Mouse (Mus musculus) MEL (cell line): ENCODE measurements at regions not wholly inside any gene's neighbourhood (a gene's known extent, or its start where the extent isn't known, plus 50 kb on each side); places are given as distances from the start of the nearest gene placed in this dataset.

Experiments used
- CTCF ChIP-seq, 3 experiments: IDR thresholded peaks in 2 of 3; conservative IDR thresholded peaks in 1 of 3; 2 replicates each; pipeline ENCODE4 v1.5.1; 2011 to 2012; ENCODE audit warnings: low read length in 3 of 3, low read depth in 2 of 3, mild to moderate bottlenecking in 2 of 3, improper control_type of control experiment in 1 of 3, inconsistent platforms in 1 of 3, mixed read lengths in 1 of 3, moderate library complexity in 1 of 3; ENCODE audit not compliant: control insufficient read depth in 1 of 3, insufficient read depth in 1 of 3, poor library complexity in 1 of 3, severe bottlenecking in 1 of 3
- E2F4 ChIP-seq: IDR thresholded peaks from 2 replicates; pipeline ENCODE4 v1.6.1; 2011; ENCODE audit warnings: low read depth, low read length, improper control_type of control experiment, borderline replicate concordance
- GATA1 ChIP-seq: IDR thresholded peaks from 2 replicates; pipeline ENCODE4 v1.6.1; 2011; ENCODE audit warnings: low read depth, low read length, improper control_type of control experiment
- KAT2A ChIP-seq: conservative IDR thresholded peaks from 2 replicates; pipeline ENCODE4 v1.6.1; 2012; ENCODE audit warnings: low read depth, low read length, improper control_type of control experiment, inconsistent platforms
- MEF2A ChIP-seq: IDR thresholded peaks from 2 replicates; pipeline ENCODE4 v1.6.1; 2014; ENCODE audit warnings: low read depth, mild to moderate bottlenecking, inconsistent platforms, low read length, improper control_type of control experiment; ENCODE audit not compliant: poor library complexity, insufficient replicate concordance, severe bottlenecking; ENCODE audit errors: extremely low read depth
- MXI1 ChIP-seq: IDR thresholded peaks from 2 replicates; pipeline ENCODE4 v1.6.1; 2011; ENCODE audit warnings: mild to moderate bottlenecking, low read depth, low read length, improper control_type of control experiment
- POLR2A ChIP-seq, 2 experiments: IDR thresholded peaks; 2 replicates each; pipeline ENCODE4 v1.6.1; 2011 to 2012; ENCODE audit warnings: low read length in 2 of 2, mild to moderate bottlenecking in 2 of 2, control low read depth in 1 of 2, improper control_type of control experiment in 1 of 2, low read depth in 1 of 2, moderate library complexity in 1 of 2; ENCODE audit not compliant: control insufficient read depth in 1 of 2, insufficient read depth in 1 of 2, poor library complexity in 1 of 2
- SMC3 ChIP-seq: IDR thresholded peaks from 2 replicates; pipeline ENCODE4 v1.6.1; 2011; ENCODE audit warnings: low read depth, low read length, improper control_type of control experiment
- USF1 ChIP-seq: IDR thresholded peaks from 2 replicates; pipeline ENCODE4 v1.6.1; 2014; ENCODE audit warnings: low read depth, mild to moderate bottlenecking, inconsistent platforms, low read length, improper control_type of control experiment, moderate library complexity

DNA sequence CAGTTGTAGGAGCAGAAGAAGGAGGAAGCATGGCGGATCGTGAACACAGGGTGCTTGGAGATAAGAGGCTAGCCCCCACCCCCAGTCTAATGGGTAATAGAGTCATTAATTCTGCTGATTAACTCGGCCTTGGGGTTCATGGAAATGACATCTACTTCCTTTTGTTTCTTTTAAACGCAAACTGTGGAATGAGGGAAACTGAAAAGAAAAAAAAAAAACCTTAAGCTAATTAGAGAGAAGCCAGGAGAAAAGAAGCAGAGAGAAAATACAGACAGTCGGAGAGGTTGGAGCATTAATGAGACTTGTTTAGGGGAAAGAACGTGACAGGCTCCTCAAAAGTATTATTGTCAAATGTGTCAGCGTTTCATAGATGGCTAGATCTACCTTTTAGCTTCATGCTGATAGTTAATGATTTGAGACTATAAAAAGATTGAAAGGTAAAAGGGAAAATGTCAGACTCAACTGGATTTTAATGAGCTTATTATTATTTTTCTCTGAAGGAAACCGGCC lies 307.5 kb downstream of the Rnf144b start:
- TF ChIP-seq CTCF (IDR thresholded peaks at IDR 0.05 in 2 of 3, conservative IDR thresholded peaks at IDR 0.05 in 1 of 3; ENCODE audit: control insufficient read depth in 1 of 3, insufficient read depth in 1 of 3, low read depth in 2 of 3, low read length in 3 of 3, poor library complexity in 1 of 3, severe bottlenecking in 1 of 3) (no peak), GATA1 (no peak), E2F4 (no peak), POLR2A (IDR thresholded peaks at IDR 0.05; ENCODE audit: control insufficient read depth in 1 of 2, insufficient read depth in 1 of 2, low read depth in 1 of 2, low read length in 2 of 2, poor library complexity in 1 of 2) (no peak), SMC3 (no peak), MEF2A (no peak), MXI1 (no peak), KAT2A (no peak), USF1 (no peak)
